Mouse (Mus musculus) cerebellum, postnatal 10 days (tissue): Measurements from ENCODE around the gene Gpd1l.
"Not testable (repeated sequence)": the region's sequence is repeated elsewhere in the genome, so short reads cannot be mapped to it uniquely, and the experiment has no call there.

Source experiments
- DNase-seq, 2 experiments: peaks; one replicate each; pipeline ENCODE4 v3.0.0; 2021; ENCODE audit warnings: mixed read lengths in 2 of 2

Gpd1l gene

GRCm38 (mm10) chr9:114933723-114934171 lies at the start of gene Gpd1l:
Gpd1l (minus strand) TSS chr9:114933987.
- peak; percentile 95 to 98 for DNase-seq

DNA sequence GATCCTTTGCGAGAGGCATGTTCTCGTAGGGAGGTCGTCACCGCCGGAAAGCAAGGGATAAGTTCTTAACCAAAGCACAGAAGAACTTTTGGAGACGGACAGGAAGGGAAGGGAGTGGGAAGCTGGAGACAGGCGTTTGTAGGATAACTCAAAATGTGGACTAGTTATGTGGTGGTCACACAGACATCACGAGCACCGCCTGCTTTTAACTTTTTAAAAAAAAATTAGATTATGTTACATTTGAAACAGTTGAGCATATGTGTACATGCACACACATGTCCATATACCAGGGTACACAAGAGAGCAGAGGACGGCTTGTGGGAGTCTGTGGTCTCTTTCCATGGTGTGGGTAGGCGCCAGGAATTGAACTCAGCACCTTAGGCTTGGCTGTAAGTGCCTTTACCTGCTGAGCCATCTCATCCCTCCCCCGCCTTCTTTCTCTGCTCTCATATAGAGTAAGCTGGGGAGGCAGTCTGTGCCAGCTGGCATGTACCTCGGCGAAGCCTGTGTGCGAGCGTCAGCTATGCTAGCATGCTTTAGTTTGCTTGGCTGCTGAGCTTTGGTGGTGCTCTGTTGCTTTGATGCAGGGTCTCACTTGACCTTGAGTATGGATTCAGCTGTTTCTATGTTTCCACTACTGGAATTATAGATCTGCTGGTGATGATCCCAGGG lies 49.0 kb upstream of the Gpd1l start, which contains the start of gene Rps27rt:
Gene Rps27rt, minus strand, starts transcription at position 51 of the 672 bp plus-strand sequence.
- peak; percentile 39 to 52 for DNase-seq

DNA sequence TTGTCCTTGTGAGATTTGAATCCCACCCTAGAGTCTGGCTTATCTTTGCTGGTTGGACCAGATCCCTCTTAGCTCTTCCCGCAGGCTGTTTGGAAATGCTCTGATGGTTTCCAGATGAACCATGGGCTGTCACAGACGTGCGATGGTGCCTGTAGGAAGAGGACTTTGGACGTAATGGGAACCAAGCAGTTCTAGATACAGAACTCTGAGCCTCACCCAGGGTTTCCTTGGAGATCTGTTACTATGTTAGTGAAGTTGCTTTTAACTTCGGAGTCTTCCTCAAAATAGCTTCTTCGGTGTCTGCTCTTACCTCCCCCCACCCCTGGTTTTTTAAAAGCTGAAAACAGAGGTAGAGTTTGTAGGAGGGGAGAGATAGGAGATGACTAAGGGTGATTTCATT lies 46.2 kb upstream of the Gpd1l start:
- no peak for DNase-seq

DNA sequence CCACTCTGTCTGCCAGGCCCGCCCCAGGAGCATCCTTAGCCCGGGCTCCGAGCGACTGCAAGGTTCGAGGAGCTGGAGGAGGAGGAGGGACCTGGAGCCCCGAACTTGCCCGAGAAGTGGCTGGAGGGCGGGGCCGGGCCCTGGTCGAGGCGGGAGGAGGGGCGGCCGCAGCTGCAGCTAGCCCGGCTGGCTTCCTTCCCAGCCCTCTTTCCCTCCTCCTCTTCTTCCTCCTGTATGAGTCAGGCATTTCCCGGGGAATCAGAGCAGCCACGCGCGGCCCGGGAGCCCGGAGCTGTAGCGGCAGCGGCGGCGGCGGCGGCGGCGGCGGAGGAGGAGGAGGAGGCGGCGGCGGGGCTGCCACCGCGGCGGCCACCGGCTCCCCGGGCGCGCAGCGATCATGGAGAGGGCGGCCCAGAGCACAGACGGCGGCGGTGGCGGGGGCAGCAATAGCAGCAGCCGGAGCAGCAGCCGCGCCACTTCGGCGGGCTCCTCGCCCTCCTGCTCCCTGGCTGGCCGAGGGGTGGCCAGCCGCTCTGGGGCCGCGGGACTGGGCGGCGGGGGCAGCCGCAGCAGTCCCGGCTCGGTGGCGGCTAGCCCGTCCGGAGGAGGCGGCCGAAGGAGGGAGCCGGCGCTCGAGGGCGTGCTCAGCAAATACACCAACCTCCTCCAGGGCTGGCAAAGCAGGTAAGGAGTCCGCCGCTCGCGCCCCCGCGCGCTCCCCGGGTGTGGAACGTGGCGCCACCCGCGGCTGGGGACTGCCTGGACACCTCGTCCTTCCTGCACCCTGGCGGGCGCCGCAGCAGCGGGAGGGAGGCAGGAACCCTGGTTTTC lies 44.7 kb upstream of the Gpd1l start, which contains the start of gene Osbpl10:
Gene Osbpl10, plus strand, starts transcription at position 289 of the 831 bp plus-strand sequence.
- peak; percentile 88 to 92 for DNase-seq

DNA sequence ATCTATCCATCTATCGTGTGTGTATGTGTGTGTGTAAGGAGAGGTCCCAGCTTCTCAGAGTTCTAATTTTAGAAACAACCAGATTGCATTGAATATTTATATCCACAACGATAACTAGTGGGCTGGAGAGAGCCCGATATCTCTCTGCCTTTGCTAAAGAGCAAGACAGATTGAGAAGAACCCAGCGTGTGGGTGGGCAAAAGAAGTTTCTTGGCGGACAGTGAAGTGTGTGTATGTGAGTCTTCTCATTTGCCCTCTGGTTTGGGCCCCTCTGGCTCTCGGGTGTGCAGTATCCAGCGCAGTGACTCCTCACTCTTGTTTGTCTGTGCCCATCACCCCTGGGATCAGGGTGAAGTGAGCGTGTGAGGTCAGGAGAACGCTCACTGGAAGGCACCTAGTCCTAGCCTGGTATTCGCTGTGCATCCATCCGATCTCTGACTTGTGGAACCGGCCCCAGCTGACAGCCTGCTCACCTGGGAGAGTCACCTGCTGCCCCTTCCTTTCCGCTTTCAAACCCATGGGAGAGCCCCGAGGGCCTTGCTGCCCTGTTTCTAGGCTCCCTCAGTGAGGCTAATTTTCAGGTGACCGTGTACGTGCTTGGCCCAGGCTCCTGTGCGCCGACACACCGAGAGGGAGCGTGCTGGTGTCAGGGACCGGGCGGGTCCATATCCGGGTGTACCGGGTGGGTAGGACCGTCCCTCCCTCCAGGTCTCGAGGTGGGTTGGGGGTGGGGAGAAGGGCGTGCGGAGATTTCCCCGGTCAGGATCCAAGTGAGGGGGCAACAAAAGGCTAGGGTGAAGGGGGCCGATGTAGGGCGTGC lies 43.9 kb upstream of the Gpd1l start:
- DNase-seq = peak; percentile 58 to 66

DNA sequence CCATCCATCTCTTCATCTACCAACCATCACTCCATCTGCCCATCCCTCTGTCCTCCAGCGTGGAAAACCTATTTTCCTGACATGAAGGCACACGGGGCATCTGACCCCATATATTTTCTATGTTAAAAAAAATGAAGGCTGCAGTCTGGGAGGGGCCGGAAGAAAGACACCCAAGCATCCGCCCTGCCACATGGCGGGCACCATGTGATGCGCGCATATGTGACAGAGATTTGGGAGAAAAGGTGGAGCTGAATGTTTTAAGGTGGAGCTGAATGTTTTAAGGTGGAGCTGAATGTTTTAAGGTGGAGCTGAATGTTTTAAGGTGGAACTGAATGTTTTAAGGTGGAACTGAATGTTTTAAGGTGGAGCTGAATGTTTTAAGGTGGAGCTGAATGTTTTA lies 32.5 kb upstream of the Gpd1l start:
- DNase-seq = not testable (repeated sequence)

GRCm38 (mm10) chr9:114964093-114964492 lies 30.3 kb upstream of the Gpd1l start:
- no peak for DNase-seq

- DNase-seq = no peak
These were observed 27.1 kb upstream of the Gpd1l start for GRCm38 (mm10) chr9:114960844-114961243.

DNA sequence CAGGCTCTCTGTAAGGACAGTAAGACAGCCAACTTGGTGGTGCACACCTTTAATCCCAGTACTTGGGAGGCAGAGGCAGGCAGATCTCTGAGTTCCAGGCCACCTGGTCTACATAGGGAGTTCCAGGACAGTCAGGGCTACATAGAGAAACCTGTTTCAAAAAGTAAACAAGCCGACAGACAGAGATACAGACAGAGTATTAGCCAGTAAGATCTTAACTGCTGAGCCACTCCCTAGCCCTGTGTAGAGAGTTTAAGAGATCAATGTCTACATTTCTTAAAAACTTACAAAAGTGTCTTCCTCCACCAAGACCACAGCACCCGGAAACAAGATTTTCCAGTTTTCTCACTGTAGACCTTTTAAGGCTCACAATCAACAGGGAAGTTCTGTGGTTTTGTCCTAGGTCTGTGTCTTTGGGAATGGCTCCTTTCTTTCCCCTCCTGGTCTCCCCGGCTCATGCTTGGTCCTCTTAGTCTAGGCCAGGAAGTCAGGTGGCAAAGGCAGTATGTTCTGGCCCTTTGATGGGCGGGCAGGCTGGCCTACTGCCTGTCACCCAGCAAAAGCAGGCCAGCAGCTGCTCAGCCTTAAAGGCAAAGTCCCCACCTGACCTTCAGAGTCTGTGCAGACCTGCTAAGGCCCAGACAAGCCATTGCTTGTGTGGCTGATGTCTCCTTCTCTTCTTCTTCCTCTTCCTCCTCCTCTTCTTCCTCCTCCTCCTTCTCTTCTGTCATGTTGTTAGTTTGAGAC lies 26.4 kb upstream of the Gpd1l start:
- DNase-seq = peak in 1 of 2 experiments; percentile 26

DNA sequence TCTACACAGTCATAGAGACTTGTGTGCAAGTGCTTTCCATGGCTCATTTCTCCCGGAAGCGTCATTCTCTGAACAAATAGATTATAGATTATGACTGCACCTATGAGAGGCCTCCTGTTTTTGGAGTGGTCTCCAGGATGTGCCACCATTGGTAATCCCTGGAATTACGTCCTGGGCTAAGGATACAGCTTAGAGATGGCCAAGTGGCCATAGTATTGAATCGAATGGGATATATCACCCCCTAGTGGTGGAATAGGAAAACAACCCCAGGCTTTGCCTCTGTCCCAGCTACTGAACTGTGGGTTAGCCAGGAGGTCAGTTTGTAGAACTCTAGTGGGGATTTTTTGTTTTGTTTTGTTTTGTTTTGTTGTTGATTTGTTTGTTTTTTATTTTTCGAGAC lies 23.2 kb upstream of the Gpd1l start:
- peak; percentile 64 to 80 for DNase-seq

GRCm38 (mm10) chr9:114955340-114955739 lies 21.6 kb upstream of the Gpd1l start:
- DNase-seq = no peak

GRCm38 (mm10) chr9:114952866-114953265 lies 19.1 kb upstream of the Gpd1l start:
- DNase-seq = peak in 1 of 2 experiments; percentile 36

- no peak for DNase-seq
These were observed 14.6 kb upstream of the Gpd1l start for GRCm38 (mm10) chr9:114948395-114948794.

DNA sequence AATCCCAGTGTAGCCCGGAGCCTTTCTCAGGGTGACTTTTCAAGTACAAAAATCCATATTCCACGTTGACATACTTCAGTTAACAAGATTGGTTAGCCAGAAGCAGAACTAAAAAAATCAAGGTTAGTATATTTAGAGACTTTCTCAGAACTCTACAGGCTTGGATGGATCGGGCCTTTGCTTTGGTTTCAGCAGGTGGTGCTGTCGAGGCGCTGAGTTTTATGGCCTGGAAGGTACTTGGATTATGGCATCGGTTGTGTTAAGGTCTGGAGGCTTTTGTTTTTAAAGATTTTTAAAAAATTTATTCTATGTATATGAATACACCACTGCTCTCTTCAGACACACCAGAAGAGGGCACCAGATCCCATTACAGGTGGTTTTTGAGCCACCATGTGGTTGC lies 11.8 kb upstream of the Gpd1l start:
- no peak for DNase-seq

GRCm38 (mm10) chr9:114944642-114945041 lies 10.9 kb upstream of the Gpd1l start:
- no peak for DNase-seq

GRCm38 (mm10) chr9:114936687-114937086 lies 2.9 kb upstream of the Gpd1l start:
- DNase-seq = no peak

GRCm38 (mm10) chr9:114935321-114935720 lies 1.5 kb upstream of the Gpd1l start:
- no peak for DNase-seq

- no peak for DNase-seq
These were observed 444 bp upstream of the Gpd1l start for GRCm38 (mm10) chr9:114934231-114934630.

DNA sequence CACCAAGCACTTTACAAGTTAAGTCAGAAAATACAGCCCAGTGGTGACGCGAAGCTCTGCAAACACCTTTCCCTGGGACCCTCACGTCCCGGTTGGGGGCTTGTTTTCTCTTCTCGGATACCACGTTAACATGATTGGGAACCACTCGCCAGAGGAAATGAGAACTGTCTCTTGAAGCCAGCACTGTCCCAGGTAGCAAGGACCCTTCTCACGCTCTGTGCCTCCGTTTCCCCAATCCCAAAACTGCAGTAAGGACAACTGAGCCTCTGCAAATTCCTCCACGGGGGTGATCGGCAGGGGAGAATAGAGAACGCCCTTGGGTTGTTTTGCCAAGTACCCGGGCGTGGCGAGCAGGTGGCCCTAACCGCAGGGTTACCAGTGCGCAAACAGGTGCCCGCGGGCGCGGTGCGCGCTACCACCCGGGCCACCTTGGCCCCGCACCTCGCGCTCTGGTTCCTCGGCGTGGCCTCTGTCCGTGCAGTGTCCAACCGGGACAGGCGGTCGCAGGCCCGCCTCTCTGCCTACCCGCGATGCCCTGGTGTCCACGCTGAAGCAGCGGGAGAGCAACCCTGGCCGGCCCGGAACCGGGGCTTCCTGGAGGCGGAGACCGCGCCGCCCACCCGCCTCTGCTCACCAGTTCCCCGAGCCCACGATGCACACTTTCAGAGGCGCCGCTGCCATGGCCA lies 607 bp downstream of the Gpd1l start:
- DNase-seq = peak in 1 of 2 experiments; percentile 23

GRCm38 (mm10) chr9:114932607-114933006 lies 1.2 kb downstream of the Gpd1l start:
- no peak for DNase-seq

- peak; percentile 85 to 90 for DNase-seq
These were observed 3.2 kb downstream of the Gpd1l start for GRCm38 (mm10) chr9:114930464-114931090.
